Mouse (Mus musculus) megakaryocyte, embryonic 14.5 days (primary cell): ENCODE measurements around the gene Jagn1.

Source experiments
- FLI1 ChIP-seq: IDR thresholded peaks from 2 replicates; pipeline ENCODE4 v1.6.1; 2012; ENCODE audit warnings: low read length, inconsistent platforms, mixed read lengths
- GATA1 ChIP-seq: IDR thresholded peaks from 3 replicates; pipeline ENCODE4 v1.6.1; 2012; ENCODE audit warnings: mixed read lengths, low read length, inconsistent platforms, borderline replicate concordance

- TF ChIP-seq GATA1 (no peak), FLI1 (no peak)
Measured at GRCm38 (mm10) chr6:113477353-113477752, 35.0 kb downstream of the Jagn1 start.
